Mouse (Mus musculus): ENCODE measurements around the gene Osbpl9. TPM values are rescaled to one million over a fixed set of nuclear protein-coding genes. Genes with fewer than 3 reads are reported as not detected.

Osbpl9 gene
- polyA plus RNA-seq, 1 experiment: 5.6 TPM

DNA sequence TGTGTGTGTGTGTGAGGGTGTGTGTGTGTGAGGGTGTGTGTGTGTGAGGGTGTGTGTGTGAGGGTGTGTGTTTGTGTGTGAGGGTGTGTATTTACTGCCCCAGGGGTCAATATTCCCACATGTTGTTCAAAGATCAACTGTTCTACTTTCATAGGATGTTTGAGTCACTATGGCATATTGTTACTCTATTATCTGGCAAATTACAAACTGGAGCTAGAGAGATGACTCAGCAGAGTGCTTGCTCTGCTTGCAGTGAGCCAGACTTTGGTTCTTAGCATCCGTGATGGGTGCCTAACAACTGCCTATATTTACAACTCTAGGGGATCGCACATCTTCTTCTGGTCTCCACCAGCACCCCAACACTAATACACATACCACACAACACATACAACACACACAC is 172.2 kb downstream of the Osbpl9 start:
- no peak overlapping the region for H3K4me3 ChIP-seq (replicated peaks)
- H3K9me3 ChIP-seq: no peaks in the 10 kb centered on the region
- H3K4me1 ChIP-seq: peaks cover 7% of the 10 kb centered on the region
- peaks cover 94% of the 10 kb centered on the region for H3K36me3 ChIP-seq (replicated peaks; ENCODE audit: low read length)
- TF ChIP-seq GATA1 (IDR thresholded peaks at IDR 0.05; ENCODE audit: borderline replicate concordance, low read length): no peak
- TF ChIP-seq FLI1 (IDR thresholded peaks at IDR 0.05; ENCODE audit: low read length): no peak
- H3K27me3 ChIP-seq (replicated peaks): no peaks in the 10 kb centered on the region

DNA sequence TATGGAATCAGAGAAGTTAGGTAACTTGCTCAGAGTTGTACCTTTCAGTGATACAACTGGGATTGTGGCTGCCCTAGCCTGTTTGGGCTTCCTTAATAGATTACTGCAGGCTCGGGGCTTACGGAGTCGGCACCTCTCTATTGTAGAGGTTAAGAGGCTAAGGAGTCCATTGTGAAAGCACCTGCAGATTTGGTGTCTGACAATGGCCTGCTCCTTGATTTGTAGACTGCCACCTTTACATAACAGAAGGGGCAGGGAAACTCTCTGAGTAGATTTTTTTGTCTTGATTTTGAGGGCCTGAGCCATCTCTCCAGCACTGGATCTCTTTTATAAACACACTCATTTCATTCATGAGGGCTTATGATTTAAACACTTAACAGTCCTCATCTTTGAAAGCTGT is 175.5 kb downstream of the Osbpl9 start:
- Histone ChIP-seq H3K4me3 (replicated peaks) (no peak overlapping the region), H3K27me3 (replicated peaks) (no peaks in the 10 kb centered on the region), H3K9me3 (no peaks in the 10 kb centered on the region), H3K36me3 (replicated peaks; ENCODE audit: low read length) (peaks cover 90% of the 10 kb centered on the region), H3K4me1 (peaks cover 7% of the 10 kb centered on the region)
- TF ChIP-seq GATA1 (IDR thresholded peaks at IDR 0.05; ENCODE audit: borderline replicate concordance, low read length): no peak
- no peak for TF ChIP-seq FLI1 (IDR thresholded peaks at IDR 0.05; ENCODE audit: low read length)

DNA sequence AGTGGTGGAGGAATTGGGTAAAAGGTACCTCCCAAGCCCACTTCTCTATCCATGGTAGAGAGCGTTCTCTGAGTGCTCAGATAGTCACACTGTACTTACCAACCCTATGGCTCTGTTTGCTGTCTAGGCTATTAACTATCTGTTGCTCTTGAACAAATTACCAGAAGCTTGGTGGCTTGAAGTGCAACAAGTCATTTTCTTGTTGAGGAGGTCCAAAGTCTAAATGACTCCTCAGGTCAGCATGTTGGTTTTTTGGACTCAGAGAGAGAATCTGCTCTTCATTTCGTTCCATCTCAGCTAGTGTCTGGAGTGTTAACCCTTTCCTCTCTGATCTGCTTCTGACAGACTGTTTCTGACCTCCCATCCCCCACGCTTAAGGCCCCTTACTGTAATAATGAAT is 177.0 kb downstream of the Osbpl9 start:
- no peaks in the 10 kb centered on the region for H3K9me3 ChIP-seq
- peaks cover 7% of the 10 kb centered on the region for H3K4me1 ChIP-seq
- no peaks in the 10 kb centered on the region for H3K27me3 ChIP-seq (replicated peaks)
- TF ChIP-seq GATA1 (IDR thresholded peaks at IDR 0.05; ENCODE audit: borderline replicate concordance, low read length) (no peak), FLI1 (IDR thresholded peaks at IDR 0.05; ENCODE audit: low read length) (no peak)
- H3K4me3 ChIP-seq (replicated peaks): no peak overlapping the region
- H3K36me3 ChIP-seq (replicated peaks; ENCODE audit: low read length): peaks cover 88% of the 10 kb centered on the region

DNA sequence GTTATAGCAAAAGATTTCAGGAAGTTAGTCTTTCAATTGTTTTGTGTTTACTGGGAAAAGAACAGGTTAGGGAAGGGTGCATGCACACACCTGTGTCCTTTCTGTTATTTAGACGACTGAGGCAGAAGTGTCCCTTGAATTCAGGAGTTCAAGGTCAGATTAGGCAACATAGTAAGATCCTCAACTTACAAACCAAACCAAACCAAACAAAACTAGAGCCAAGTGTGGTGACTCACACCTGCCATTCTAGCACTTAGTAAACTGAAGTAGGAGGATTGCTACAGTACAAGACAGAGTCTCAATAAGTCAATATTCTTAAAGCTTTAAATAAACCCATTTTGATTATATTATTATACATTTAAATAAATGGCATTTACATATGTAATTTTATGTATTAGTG is 180.1 kb downstream of the Osbpl9 start:
- TF ChIP-seq GATA1 (IDR thresholded peaks at IDR 0.05; ENCODE audit: borderline replicate concordance, low read length) (no peak), FLI1 (IDR thresholded peaks at IDR 0.05; ENCODE audit: low read length) (no peak)
- Histone ChIP-seq H3K9me3 (no peaks in the 10 kb centered on the region), H3K36me3 (replicated peaks; ENCODE audit: low read length) (peaks cover 89% of the 10 kb centered on the region), H3K27me3 (replicated peaks) (no peaks in the 10 kb centered on the region), H3K4me3 (replicated peaks) (no peak overlapping the region), H3K4me1 (no peaks in the 10 kb centered on the region; the same call in 1 of the 2 replicates)

DNA sequence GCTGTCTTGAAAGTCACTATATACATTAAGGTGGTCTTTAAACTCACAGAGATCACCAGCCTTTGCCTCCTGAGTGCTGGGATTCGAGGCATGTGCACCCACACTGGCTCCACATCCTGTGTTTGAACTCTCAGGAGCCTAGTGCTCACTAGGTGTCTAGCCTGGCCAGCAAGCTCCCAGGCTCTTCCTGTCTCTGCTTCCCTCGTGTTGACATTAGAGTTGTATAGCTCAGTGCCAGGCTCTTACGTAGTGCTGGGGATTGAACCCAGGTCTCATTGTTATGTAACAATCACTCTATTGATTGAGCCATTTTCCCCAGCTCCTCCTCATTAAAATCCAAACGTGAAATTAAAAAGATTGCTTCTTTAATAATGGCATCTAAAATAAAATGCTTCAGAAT is 182.8 kb downstream of the Osbpl9 start:
- peaks cover 82% of the 10 kb centered on the region for H3K36me3 ChIP-seq (replicated peaks; ENCODE audit: low read length)
- no peak overlapping the region for H3K4me3 ChIP-seq (replicated peaks)
- TF ChIP-seq FLI1 (IDR thresholded peaks at IDR 0.05; ENCODE audit: low read length) (no peak), GATA1 (IDR thresholded peaks at IDR 0.05; ENCODE audit: borderline replicate concordance, low read length) (no peak)
- H3K9me3 ChIP-seq: no peaks in the 10 kb centered on the region
- H3K4me1 ChIP-seq: no peaks in the 10 kb centered on the region; the same call in 1 of the 2 replicates
- H3K27me3 ChIP-seq (replicated peaks): no peaks in the 10 kb centered on the region

DNA sequence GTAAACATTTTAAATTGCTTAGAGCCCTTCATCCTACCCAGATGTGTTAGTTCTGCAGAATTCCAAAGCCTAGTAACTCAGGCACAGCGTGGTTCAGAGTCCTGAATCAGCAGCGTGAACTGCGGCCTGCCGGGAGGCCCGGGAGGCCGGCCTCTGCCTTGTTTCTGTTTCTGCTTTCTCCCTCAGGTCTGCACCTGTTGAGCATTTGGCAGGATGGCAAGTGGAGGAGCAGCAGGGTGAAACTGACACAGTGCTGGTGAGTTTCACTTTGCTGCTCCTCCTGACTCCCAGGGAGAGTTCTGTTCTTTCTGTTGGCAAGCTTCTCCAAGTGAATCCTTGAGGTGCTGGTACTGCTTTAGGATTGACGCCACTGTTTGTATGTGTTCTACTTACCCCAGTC is 184.6 kb downstream of the Osbpl9 start:
- H3K27me3 ChIP-seq (replicated peaks): no peaks in the 10 kb centered on the region
- peaks cover 88% of the 10 kb centered on the region for H3K36me3 ChIP-seq (replicated peaks; ENCODE audit: low read length)
- no peaks in the 10 kb centered on the region; the same call in 1 of the 2 replicates for H3K4me1 ChIP-seq
- TF ChIP-seq FLI1 (IDR thresholded peaks at IDR 0.05; ENCODE audit: low read length) (no peak), GATA1 (IDR thresholded peaks at IDR 0.05; ENCODE audit: borderline replicate concordance, low read length) (no peak)
- no peak overlapping the region for H3K4me3 ChIP-seq (replicated peaks)
- H3K9me3 ChIP-seq: no peaks in the 10 kb centered on the region

DNA sequence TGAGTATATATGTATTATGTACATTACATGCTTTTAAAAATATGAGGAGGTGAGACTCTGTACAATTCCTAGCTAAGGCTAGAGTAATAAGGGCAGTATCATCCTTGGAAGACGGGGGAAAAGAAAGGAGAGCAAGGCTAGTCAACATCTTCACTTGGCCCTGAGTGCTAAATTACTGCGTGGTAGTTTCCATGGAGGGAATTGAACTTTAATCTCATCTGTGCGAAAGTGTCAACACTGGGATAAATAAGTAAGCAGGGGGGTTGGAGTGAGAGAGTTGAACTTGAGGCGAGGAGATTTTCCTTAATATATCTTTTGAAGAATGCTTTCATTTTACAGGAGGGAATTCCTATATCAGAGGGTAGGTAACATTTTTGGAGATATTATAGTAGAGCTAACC is 188.0 kb downstream of the Osbpl9 start:
- peaks cover 11% of the 10 kb centered on the region for H3K4me1 ChIP-seq
- H3K27me3 ChIP-seq (replicated peaks): no peaks in the 10 kb centered on the region
- H3K4me3 ChIP-seq (replicated peaks): no peak overlapping the region
- no peaks in the 10 kb centered on the region for H3K9me3 ChIP-seq
- TF ChIP-seq GATA1 (IDR thresholded peaks at IDR 0.05; ENCODE audit: borderline replicate concordance, low read length): no peak
- TF ChIP-seq FLI1 (IDR thresholded peaks at IDR 0.05; ENCODE audit: low read length): no peak
- peaks cover 74% of the 10 kb centered on the region for H3K36me3 ChIP-seq (replicated peaks; ENCODE audit: low read length)

Other genes with a start within 250 kb of the Osbpl9 start
- 4.8 and 14.6 TPM in 2 replicates for gene Nrd1, start 201.6 kb downstream of the Osbpl9 start, polyA plus RNA-seq (2012; ENCODE audit: insufficient read depth, low replicate concordance)
- not detected in 2 replicates for gene Calr4, start 32.2 kb upstream of the Osbpl9 start, polyA plus RNA-seq (2012; ENCODE audit: insufficient read depth, low replicate concordance)
- 5.4 and 13.3 TPM in 2 replicates for gene Eps15, start 78.0 kb upstream of the Osbpl9 start, polyA plus RNA-seq (2012; ENCODE audit: insufficient read depth, low replicate concordance)
- gene Ttc39a, start 204.4 kb upstream of the Osbpl9 start, polyA plus RNA-seq (2012; ENCODE audit: insufficient read depth, low replicate concordance): 0.27 TPM in 1 of 2 replicates, not detected in the other

All from megakaryocyte, embryonic 14.5 days (primary cell).